Mouse (Mus musculus): ENCODE data around the gene Aftph.
"Not testable (repeated sequence)": the region's sequence is repeated elsewhere in the genome, so short reads cannot be mapped to it uniquely, and the experiment has no call there.

The Aftph gene

GRCm38 (mm10) chr11:20741201-20742100 lies at the start of gene Aftph:
Gene Aftph, minus strand, starts transcription at chr11:20741589.
- in situ Hi-C loops (cut with MboI, MseI): no loop called here

GRCm38 (mm10) chr11:20789015-20789414 lies 47.6 kb upstream of the Aftph start:
- in situ Hi-C loops (cut with MboI, MseI): loop anchor here (10.0 to 25.0 kb wide), 2 partner anchors 498 to 676 kb away; no protein-coding TSS in a partner anchor

DNA sequence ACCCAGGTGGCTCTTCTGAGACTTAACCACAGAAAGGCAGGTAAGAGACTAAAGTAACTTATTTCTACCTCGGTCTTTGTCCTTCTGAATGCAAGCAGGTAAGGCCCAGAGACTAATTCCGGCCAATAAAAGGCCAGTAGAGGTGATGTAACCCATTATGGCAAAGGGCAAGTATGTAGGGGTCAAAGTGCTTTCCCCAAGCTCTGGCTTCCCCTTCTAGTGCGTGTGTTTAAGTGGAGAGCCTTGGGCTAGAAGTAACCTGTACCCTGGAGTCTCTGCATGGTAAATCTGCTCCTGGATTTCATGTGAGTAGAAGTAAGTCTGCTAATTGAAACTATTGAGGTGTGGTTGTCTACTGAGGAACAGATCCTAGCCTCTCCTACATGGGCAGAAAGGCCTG lies 46.7 kb upstream of the Aftph start:
- in situ Hi-C loops (cut with MboI, MseI): loop anchor here (10.0 to 25.0 kb wide), 2 partner anchors 499 to 677 kb away; no protein-coding TSS in a partner anchor

DNA sequence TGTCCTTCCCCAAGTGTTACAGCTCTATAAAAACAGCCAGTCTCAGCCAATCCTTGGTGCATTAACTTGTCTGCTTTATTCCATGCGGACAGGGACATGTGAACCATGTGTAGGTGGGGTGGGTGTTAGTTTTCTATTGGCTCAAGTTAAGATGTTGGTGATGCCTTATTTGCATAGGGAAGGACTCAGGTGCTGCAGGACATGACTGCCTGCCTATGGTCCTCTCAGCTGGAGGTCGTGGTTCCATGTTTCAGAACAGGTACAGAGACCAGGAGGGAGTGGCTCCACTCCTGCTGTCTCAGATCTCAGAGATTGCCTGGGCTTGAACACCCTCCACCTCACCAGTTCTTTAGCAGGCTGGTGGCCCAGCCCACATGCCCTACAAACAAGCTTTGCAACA lies 44.8 kb upstream of the Aftph start:
- in situ Hi-C loops (cut with MboI, MseI): loop anchor here (10.0 to 25.0 kb wide), 2 partner anchors 501 to 679 kb away; no protein-coding TSS in a partner anchor

DNA sequence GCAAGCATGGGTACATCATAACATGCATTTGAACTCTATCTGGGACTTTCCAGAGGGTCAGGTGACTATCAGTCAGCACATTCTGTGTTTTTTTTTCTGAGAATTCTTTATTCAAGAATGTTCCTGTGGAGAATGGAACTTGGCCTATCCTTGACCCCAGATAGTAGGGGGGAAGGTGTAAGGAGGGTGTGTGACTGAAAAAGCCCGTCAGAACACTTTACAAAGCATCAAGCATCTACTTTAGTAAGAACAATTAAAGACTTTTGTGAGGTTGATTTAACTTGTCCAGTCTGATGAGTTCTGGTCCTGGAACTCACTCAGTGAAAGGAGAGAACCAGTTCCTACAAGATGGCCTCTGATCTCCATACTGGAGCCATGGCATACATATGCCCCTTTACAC lies 43.8 kb upstream of the Aftph start:
- in situ Hi-C loops (cut with MboI, MseI): loop anchor here (10.0 to 25.0 kb wide), 2 partner anchors 502 to 680 kb away; no protein-coding TSS in a partner anchor

DNA sequence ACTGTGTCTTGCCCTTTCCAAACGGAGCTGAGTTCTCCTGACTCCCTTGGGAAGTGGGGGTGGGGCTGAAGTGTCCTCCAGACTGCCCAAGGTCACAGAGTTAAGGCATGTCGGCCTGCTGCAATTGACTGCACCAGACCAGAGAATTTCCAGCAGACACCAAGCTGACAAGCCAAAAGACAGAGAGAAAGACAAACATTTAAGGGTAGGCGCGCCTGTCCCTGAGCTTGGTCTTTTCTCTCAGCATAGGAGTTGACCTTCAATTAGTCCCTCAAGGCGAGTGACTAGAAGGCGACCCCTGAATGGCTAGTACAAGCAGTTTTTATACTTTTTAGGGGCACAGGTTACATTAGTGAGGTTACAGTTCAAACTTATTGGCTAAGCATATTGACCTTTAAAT lies 43.4 kb upstream of the Aftph start:
- in situ Hi-C loops (cut with MboI, MseI): loop anchor here (10.0 to 25.0 kb wide), 2 partner anchors 503 to 680 kb away; no protein-coding TSS in a partner anchor

DNA sequence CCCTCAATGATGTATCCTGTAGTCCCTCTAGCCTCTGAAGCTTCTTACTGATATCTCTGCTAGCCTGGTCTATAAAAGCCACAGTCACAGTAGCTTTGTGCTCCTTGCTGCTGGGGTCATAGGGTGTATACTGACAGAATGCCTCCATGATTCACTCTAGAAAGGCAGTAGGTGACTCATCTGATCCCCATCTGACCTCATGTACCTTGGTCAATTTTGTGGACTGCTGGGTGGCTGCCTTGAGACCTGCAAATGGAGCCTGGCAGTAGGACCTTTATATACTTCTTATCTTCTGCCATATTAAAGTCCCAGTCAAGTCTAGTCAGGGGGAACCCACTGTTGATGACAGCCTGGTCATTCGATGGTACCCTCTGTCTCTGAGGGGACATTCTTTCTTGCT lies 42.1 kb upstream of the Aftph start:
- in situ Hi-C loops (cut with MboI, MseI): loop anchor here (10.0 to 25.0 kb wide), 2 partner anchors 504 to 681 kb away; no protein-coding TSS in a partner anchor

GRCm38 (mm10) chr11:20782620-20783019 lies 41.2 kb upstream of the Aftph start:
- in situ Hi-C loops (cut with MboI, MseI): loop anchor here (10.0 to 25.0 kb wide), 2 partner anchors 505 to 682 kb away; no protein-coding TSS in a partner anchor

DNA sequence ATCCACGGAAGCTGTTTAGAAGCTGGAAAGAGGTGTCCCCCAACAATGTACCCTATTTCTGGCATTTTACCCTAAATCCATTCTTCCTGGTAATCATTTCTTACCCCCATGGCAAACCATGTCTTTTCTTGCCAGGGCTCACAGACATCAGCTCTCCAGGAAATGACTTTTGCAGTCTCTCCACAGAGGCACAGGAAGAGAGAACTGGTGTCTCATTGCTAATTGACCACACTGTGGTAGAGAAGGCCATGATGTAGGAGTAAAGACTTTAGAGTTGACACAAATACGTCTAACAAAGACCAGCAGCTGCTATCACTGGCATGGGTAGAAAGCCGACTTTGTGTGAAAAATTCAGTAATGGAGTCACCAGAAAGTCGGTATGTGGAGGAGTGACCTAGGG lies 38.9 kb upstream of the Aftph start:
- in situ Hi-C loops (cut with MboI, MseI): loop anchor here (10.0 to 25.0 kb wide), 2 partner anchors 507 to 684 kb away; no protein-coding TSS in a partner anchor

DNA sequence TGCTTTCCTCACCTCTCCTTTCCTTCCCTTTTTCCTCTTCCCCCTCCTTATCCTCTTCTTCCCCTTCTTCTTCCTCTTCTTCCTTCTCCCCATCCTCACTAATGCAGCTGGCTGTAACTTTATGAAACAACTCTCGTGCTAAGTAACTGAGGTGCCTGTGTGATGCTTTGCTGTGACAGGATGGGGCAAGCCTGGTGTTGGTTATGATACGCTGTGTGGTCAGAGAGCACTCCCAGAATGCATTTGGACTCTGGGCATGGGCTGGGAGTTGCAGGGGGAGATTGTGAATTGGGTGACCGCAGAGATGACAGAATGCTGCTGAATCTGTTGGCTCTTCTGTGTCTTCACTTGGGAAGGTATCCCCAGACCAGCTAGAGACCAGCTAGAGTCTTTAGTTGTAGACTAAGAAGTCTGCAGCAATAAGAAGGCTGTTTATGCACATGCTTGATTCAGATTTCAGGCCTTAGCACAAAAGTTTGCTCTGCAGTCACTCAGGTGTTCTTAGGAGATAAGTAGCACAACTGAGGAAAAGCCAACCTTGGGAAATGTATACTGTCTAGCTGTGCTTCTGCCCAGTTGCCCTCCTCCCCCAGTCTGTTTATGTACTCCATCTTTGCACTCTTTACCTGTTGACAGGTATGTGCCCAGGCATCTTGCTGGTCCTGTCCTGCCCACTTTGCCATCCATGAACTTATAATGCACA lies 37.6 kb upstream of the Aftph start:
- in situ Hi-C loops (cut with MboI, MseI): loop anchor here in 1 of 2 experiments (25.0 kb wide), 1 partner anchor 508 kb away; no protein-coding TSS in a partner anchor

DNA sequence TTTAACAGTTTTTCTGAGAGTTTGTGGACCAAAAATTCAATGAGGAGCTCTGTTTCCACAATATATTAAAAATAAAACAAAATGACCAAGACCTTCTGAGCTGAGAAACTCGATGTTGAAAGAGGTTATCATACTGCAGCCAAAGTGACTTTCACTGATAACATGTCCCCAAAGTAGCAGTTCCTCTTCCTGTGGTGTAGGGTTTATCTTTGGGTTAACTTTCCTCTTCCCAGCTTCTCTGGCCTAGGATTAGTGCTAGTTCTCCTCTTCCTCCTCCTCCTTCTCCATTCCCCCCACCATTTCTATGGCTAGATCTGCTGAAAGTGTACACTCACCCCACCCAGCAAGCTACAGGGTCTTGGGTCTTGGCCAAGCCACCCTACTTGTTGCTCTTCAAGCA lies 36.9 kb upstream of the Aftph start:
- in situ Hi-C loops (cut with MboI, MseI): loop anchor here in 1 of 2 experiments (25.0 kb wide), 1 partner anchor 509 kb away; no protein-coding TSS in a partner anchor

DNA sequence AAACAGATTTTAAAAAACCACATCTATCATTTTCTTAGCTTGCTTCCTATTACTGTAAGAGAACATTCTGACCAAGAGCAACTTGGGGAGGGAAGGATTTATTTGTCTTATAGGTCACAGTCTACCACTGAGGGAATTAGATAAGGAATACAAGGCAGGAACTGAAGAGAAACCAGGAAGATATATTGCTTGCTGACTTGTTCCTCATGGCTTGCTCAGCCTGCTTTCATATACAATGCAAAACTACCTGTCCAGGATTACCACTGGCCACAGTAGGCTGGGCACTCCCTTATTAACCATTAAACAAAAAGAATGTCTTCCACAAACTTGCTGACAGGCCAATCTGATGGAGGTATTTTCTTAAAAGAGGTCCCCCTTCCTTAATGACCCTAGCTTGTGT lies 35.3 kb upstream of the Aftph start:
- in situ Hi-C loops (cut with MboI, MseI): loop anchor here in 1 of 2 experiments (25.0 kb wide), 1 partner anchor 511 kb away; no protein-coding TSS in a partner anchor

DNA sequence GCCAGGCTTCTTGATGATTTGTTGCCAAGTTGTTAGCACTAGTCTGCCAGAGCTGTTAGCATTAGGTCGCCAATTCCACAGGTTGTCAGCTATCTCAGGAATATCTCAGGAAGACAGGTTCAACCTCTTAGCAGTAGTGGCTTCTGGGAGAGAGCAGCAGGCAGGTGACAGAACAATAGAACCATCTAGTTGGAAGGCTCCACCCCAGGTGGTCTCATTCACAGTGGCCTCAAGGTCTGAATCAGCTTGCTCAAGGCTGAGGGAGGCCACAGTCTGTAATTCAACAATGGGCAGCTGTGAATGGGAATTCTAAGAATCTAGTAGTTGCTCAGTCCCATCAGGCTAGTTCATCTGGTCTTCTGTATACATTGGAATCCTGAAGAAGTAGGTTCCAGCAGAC lies 31.3 kb upstream of the Aftph start:
- in situ Hi-C loops (cut with MboI, MseI): no loop called here

- in situ Hi-C loops (cut with MboI, MseI): not testable (repeated sequence)
Measured at GRCm38 (mm10) chr11:20771827-20772226, 30.4 kb upstream of the Aftph start.

GRCm38 (mm10) chr11:20761984-20762383 lies 20.6 kb upstream of the Aftph start:
- in situ Hi-C loops (cut with MboI, MseI): not testable (repeated sequence)

GRCm38 (mm10) chr11:20750573-20750972 lies 9.2 kb upstream of the Aftph start:
- in situ Hi-C loops (cut with MboI, MseI): no loop called here

DNA sequence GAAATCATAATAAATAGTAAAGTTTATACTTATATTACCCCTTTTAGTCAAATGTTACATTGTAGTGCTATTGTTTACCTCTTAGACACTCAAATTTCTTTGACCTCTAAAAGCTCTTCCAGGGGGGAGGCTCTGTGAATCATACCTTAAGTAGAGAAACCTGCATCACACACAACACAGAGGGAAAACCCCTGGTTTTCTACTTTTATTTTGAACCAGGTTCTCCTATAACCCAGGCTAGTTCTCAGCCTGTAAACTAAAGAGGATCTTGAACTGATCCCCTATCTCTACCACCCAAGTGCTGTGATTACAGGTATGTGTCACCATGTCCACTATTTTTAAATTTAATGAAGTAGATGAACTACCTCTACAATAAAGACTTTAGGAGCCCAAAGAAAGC lies 2.0 kb upstream of the Aftph start:
- in situ Hi-C loops (cut with MboI, MseI): no loop called here

- in situ Hi-C loops (cut with MboI, MseI): no loop called here
Measured at GRCm38 (mm10) chr11:20742361-20742897, 1.0 kb upstream of the Aftph start.

DNA sequence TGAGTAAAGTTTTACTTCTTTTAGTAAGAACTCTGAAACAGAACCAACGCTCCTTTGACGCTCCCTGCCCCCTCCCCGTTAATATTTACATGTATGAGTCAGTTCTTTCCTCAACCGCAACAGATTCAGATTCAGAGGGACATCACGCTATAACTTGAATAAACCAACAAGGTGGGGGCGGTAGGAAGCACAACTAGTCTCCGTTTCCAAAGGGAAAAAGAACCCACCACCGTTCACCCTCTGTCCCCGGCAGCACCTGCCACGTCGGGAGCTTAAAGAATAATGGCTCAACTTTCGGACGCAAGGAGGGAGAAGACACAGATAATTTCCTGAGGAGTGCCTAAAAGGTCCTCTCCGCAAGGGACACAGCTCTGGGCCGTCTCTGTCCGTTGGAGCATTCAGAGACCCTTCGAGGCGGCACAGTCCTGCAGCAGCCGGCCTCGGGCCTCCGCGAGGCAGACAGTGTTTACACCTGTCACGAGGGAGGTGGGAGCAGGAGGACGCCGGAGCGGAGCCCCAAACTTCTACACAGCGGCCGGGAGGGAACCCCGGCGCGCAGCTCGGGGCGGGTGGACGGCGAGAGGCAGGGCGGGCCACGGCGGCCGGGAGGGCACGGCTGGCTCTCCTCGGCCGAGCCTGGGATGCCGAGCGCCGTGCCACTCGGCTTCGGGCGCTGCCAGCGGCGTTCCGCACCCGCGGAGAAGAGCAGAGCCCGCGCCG lies 748 bp downstream of the Aftph start:
- in situ Hi-C loops (cut with MboI, MseI): no loop called here

DNA sequence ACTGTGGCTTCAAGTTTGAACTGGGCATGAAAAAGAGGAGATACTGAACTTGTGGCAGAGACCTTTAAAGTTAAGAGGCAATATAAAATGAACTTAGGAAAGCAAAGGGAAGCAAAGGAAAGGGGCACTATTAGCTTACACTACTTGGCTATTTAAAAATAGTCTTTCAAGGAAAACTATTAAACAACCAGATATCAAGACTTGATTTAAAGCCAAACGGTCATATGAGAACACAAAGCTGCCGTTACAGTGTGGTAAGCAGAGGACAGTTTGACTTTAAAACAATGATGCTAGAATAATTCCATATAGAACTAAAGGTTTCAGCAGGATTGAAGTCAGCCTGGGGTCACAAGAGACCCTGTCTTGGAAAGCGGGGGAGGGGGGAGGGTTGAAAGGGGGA lies 7.3 kb downstream of the Aftph start:
- in situ Hi-C loops (cut with MboI, MseI): no loop called here

DNA sequence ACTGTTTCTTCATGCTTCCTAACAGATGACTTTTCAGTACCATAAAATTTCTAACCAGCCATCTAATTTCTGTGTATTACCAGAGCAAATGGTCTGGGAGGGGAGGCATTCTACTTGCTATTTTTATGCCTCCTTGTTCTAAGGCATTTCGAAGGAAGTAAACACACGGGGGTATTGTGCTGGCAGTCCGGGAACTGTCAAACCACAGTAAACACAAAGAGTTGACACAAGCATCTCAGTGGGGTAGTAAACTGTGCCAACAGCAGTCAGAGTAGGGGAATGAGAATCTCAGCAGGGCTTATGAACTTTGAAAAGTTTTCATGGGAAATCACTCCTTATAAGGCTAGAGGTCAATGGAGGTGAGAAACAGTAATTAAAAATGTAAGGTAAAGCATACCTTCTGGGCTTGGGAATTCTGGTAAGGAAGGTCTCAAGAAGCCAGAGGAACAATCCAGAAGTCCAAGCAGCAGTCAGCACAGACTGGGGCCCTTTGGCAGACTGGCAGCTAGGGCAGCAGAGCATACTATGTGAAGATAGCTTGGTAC lies 7.8 kb downstream of the Aftph start:
- in situ Hi-C loops (cut with MboI, MseI): no loop called here

All from T-helper 17 cell (primary cell).